Mouse (Mus musculus) left cerebral cortex, adult 2 months (tissue): ENCODE results near the gene Lmx1a. TPM values are rescaled to one million over a fixed set of nuclear protein-coding genes. Genes with fewer than 3 reads are reported as not detected.

Experiments
- DNase-seq, 2 experiments: peaks; one replicate each; pipeline ENCODE4 v3.0.0; 2021 to 2022; ENCODE audit warnings: low spot score in 2 of 2, mixed read lengths in 1 of 2; ENCODE audit errors: extremely low spot score in 1 of 2
- H3K27ac ChIP-seq: fragments of 200-600 bp; 2 replicates; pipeline ENCODE4 v1.8.1; 2022
- H3K4me3 ChIP-seq: fragments of 200-600 bp; 2 replicates; pipeline ENCODE4 v1.8.1; 2022
- CTCF ChIP-seq: fragments of 200-600 bp; IDR thresholded peaks from 2 replicates; pipeline ENCODE4 v1.8.1; 2022; ENCODE audit warnings: antibody characterized with exemption, mild to moderate bottlenecking, moderate library complexity
- intact Hi-C: fragments of 180-260 bp; cut with DNase I; formaldehyde crosslinking; loops from one replicate; pipeline ENCODE4 v1.15.1; 2025
- total RNA-seq, 2 experiments: library from RNA; stranded (reverse); gene quantifications; 2 replicates each; pipeline ENCODE4 v1.2.3; 2021

The Lmx1a gene
- total RNA-seq, 2 experiments from 2014 or later: not detected

GRCm38 (mm10) chr1:167802510-167803271, 113.7 kb downstream of the Lmx1a start:
- no peak overlapping the region for H3K27ac ChIP-seq
- peak in 1 of 2 experiments; percentile 29 for DNase-seq
- H3K4me3 ChIP-seq: peak overlapping the region; percentile 39
- intact Hi-C loops: no loop called here
- TF ChIP-seq CTCF: no peak

GRCm38 (mm10) chr1:167803351-167803981, 114.4 kb downstream of the Lmx1a start:
- H3K4me3 ChIP-seq: no peak overlapping the region; the same call in 1 of the 2 replicates
- intact Hi-C loops: no loop called here

GRCm38 (mm10) chr1:167804836-167805235, 115.8 kb downstream of the Lmx1a start:
- no peak overlapping the region for H3K4me3 ChIP-seq
- no peak overlapping the region for H3K27ac ChIP-seq
- no peak for TF ChIP-seq CTCF
- no peak for DNase-seq
- intact Hi-C loops: no loop called here

More at GRCm38 (mm10) chr1:167803351-167803981, 114.4 kb downstream of the Lmx1a start:
- H3K27ac ChIP-seq: no peak overlapping the region
- no peak for TF ChIP-seq CTCF
- no peak for DNase-seq

- Histone ChIP-seq H3K27ac (no peak overlapping the region), H3K4me3 (no peak overlapping the region)
- no peak for DNase-seq
- TF ChIP-seq CTCF: no peak
- intact Hi-C loops: no loop called here
Measured at GRCm38 (mm10) chr1:167811141-167811540, 122.1 kb downstream of the Lmx1a start.

DNA sequence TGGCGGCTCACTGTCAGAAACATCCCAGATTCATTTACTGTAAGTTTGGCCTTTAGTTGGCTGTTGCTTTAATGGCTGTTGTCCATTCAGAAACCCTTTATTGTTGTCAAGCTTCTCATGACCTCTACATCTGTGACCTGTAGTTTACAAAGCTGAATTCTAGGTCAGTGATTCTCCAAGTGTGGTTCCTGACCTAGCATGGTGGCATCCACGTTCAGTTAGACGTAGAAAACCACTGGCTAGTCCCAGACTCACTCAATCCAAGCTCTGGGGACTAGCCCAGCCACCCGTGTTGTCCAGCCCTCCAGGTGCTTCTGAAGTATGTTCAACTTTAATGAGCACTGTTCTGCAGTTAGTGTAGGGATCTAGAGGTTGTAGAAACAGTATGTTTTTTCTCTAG, 126.1 kb downstream of the Lmx1a start:
- DNase-seq: no peak
- TF ChIP-seq CTCF: no peak
- Histone ChIP-seq H3K27ac (no peak overlapping the region), H3K4me3 (no peak overlapping the region)
- intact Hi-C loops: no loop called here

GRCm38 (mm10) chr1:167817028-167817427, 128.0 kb downstream of the Lmx1a start:
- TF ChIP-seq CTCF: no peak
- Histone ChIP-seq H3K4me3 (no peak overlapping the region), H3K27ac (no peak overlapping the region)
- intact Hi-C loops: no loop called here
- no peak for DNase-seq

- no peak for TF ChIP-seq CTCF
- no peak overlapping the region for H3K4me3 ChIP-seq
- DNase-seq: no peak
- no peak overlapping the region for H3K27ac ChIP-seq
- intact Hi-C loops: no loop called here
Measured at GRCm38 (mm10) chr1:167817616-167818015, 128.6 kb downstream of the Lmx1a start.

- H3K27ac ChIP-seq: no peak overlapping the region
- no peak for TF ChIP-seq CTCF
- intact Hi-C loops: no loop called here
Measured at GRCm38 (mm10) chr1:167820031-167820430, 131.0 kb downstream of the Lmx1a start.

DNA sequence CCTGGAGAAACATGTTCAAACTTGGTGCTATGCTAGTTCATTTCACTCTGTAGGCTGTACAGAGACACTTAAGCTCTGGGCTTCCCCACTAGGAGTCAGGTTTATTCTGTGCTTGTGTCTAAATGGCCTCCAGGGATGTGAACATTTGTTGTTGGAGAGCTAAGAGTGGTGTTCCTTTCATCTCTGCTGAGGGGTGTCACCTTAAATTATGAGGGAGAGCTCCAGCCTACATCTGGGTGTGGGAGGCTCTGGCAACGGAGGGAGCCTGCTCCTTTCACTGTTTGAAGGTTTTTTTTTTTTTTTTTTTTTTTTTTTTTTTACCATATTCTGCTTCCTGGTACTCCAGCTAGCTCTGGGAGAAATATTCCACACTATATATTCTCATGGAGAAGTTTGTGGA, 132.1 kb downstream of the Lmx1a start:
- intact Hi-C loops: no loop called here

More at GRCm38 (mm10) chr1:167820031-167820430, 131.0 kb downstream of the Lmx1a start:
- no peak overlapping the region for H3K4me3 ChIP-seq
- no peak for DNase-seq

GRCm38 (mm10) chr1:167830291-167830690, 141.3 kb downstream of the Lmx1a start:
- Histone ChIP-seq H3K4me3 (no peak overlapping the region), H3K27ac (no peak overlapping the region)
- no peak for TF ChIP-seq CTCF
- no peak for DNase-seq
- intact Hi-C loops: no loop called here

More for the DNA sequence above, 132.1 kb downstream of the Lmx1a start:
- H3K4me3 ChIP-seq: no peak overlapping the region
- DNase-seq: no peak
- H3K27ac ChIP-seq: no peak overlapping the region
- no peak for TF ChIP-seq CTCF

GRCm38 (mm10) chr1:167831601-167832000, 142.6 kb downstream of the Lmx1a start:
- no peak for TF ChIP-seq CTCF
- intact Hi-C loops: no loop called here
- DNase-seq: no peak
- no peak overlapping the region for H3K4me3 ChIP-seq
- H3K27ac ChIP-seq: no peak overlapping the region

GRCm38 (mm10) chr1:167854801-167855200, 165.8 kb downstream of the Lmx1a start:
- H3K27ac ChIP-seq: no peak overlapping the region
- DNase-seq: no peak
- TF ChIP-seq CTCF: no peak
- intact Hi-C loops: no loop called here
- no peak overlapping the region for H3K4me3 ChIP-seq
